Mouse (Mus musculus): ENCODE data around the gene Ltbr. TPM values are rescaled to one million over a fixed set of nuclear protein-coding genes. Genes with fewer than 3 reads are reported as not detected.
A peak's percentile ranks its signal among the peaks of the same experiment; 100 is the strongest.

Ltbr gene
- total RNA-seq (2017): 29.5 to 47.9 TPM (median 41.2 TPM) in 3 replicates

GRCm38 (mm10) chr6:125313546-125314230 is at the start of gene Ltbr:
Gene Ltbr (minus strand): TSS chr6:125313885.
- ATAC-seq (replicated peaks; ENCODE audit: insufficient number of reproducible peaks, low FRiP score, low TSS enrichment, poor library complexity, severe bottlenecking): peak; percentile 76

GRCm38 (mm10) chr6:125363021-125363420 is 49.3 kb upstream of the Ltbr start:
- no peak for ATAC-seq (replicated peaks; ENCODE audit: insufficient number of reproducible peaks, low FRiP score, low TSS enrichment, poor library complexity, severe bottlenecking)

GRCm38 (mm10) chr6:125361467-125362291 is 48.0 kb upstream of the Ltbr start:
- ATAC-seq (replicated peaks; ENCODE audit: insufficient number of reproducible peaks, low FRiP score, low TSS enrichment, poor library complexity, severe bottlenecking): no peak

GRCm38 (mm10) chr6:125360846-125361245 is 47.2 kb upstream of the Ltbr start:
- ATAC-seq (replicated peaks; ENCODE audit: insufficient number of reproducible peaks, low FRiP score, low TSS enrichment, poor library complexity, severe bottlenecking): no peak

- peak; percentile 24; the same call in 1 of the 2 replicates for ATAC-seq (replicated peaks; ENCODE audit: insufficient number of reproducible peaks, low FRiP score, low TSS enrichment, poor library complexity, severe bottlenecking)
Observed at GRCm38 (mm10) chr6:125359999-125360398, 46.3 kb upstream of the Ltbr start.

GRCm38 (mm10) chr6:125357334-125357733 is 43.6 kb upstream of the Ltbr start:
- ATAC-seq (replicated peaks; ENCODE audit: insufficient number of reproducible peaks, low FRiP score, low TSS enrichment, poor library complexity, severe bottlenecking): no peak

- ATAC-seq (replicated peaks; ENCODE audit: insufficient number of reproducible peaks, low FRiP score, low TSS enrichment, poor library complexity, severe bottlenecking): no peak
Observed at GRCm38 (mm10) chr6:125356264-125356663, 42.6 kb upstream of the Ltbr start.

- no peak for ATAC-seq (replicated peaks; ENCODE audit: insufficient number of reproducible peaks, low FRiP score, low TSS enrichment, poor library complexity, severe bottlenecking)
Observed at GRCm38 (mm10) chr6:125355197-125355741, 41.6 kb upstream of the Ltbr start.

GRCm38 (mm10) chr6:125354352-125355151 is 40.9 kb upstream of the Ltbr start:
- no peak for ATAC-seq (replicated peaks; ENCODE audit: insufficient number of reproducible peaks, low FRiP score, low TSS enrichment, poor library complexity, severe bottlenecking)

- no peak for ATAC-seq (replicated peaks; ENCODE audit: insufficient number of reproducible peaks, low FRiP score, low TSS enrichment, poor library complexity, severe bottlenecking)
Observed at GRCm38 (mm10) chr6:125353655-125354054, 40.0 kb upstream of the Ltbr start.

- ATAC-seq (replicated peaks; ENCODE audit: insufficient number of reproducible peaks, low FRiP score, low TSS enrichment, poor library complexity, severe bottlenecking): no peak
Observed at GRCm38 (mm10) chr6:125353221-125353620, 39.5 kb upstream of the Ltbr start.

GRCm38 (mm10) chr6:125352811-125353210 is 39.1 kb upstream of the Ltbr start:
- ATAC-seq (replicated peaks; ENCODE audit: insufficient number of reproducible peaks, low FRiP score, low TSS enrichment, poor library complexity, severe bottlenecking): no peak

GRCm38 (mm10) chr6:125352046-125352384 is 38.3 kb upstream of the Ltbr start:
- ATAC-seq (replicated peaks; ENCODE audit: insufficient number of reproducible peaks, low FRiP score, low TSS enrichment, poor library complexity, severe bottlenecking): no peak

GRCm38 (mm10) chr6:125351368-125352045 is 37.8 kb upstream of the Ltbr start:
- ATAC-seq (replicated peaks; ENCODE audit: insufficient number of reproducible peaks, low FRiP score, low TSS enrichment, poor library complexity, severe bottlenecking): peak; percentile 42

GRCm38 (mm10) chr6:125350995-125351324 is 37.3 kb upstream of the Ltbr start:
- ATAC-seq (replicated peaks; ENCODE audit: insufficient number of reproducible peaks, low FRiP score, low TSS enrichment, poor library complexity, severe bottlenecking): no peak

- ATAC-seq (replicated peaks; ENCODE audit: insufficient number of reproducible peaks, low FRiP score, low TSS enrichment, poor library complexity, severe bottlenecking): 0 out of 2 replicates have a peak, but pooled peaks have one; percentile 2
Observed at GRCm38 (mm10) chr6:125350231-125350994, 36.7 kb upstream of the Ltbr start.

GRCm38 (mm10) chr6:125349575-125350230 is 36.0 kb upstream of the Ltbr start:
- ATAC-seq (replicated peaks; ENCODE audit: insufficient number of reproducible peaks, low FRiP score, low TSS enrichment, poor library complexity, severe bottlenecking): peak; percentile 63

All from monocyte, adult 5-6 weeks (primary cell).